Mouse (Mus musculus): ENCODE results near the gene Hdac5. TPM values are rescaled to one million over a fixed set of nuclear protein-coding genes. Genes with fewer than 3 reads are reported as not detected.

Hdac5 gene
- polyA plus RNA-seq, 1 experiment = 237 TPM

- H3K4me1 ChIP-seq (ENCODE audit: control insufficient read depth, insufficient read depth, low read length) = peaks cover 3% of the 10 kb centered on the region; the same call in 1 of the 2 replicates
- no peak overlapping the region for H3K4me3 ChIP-seq (ENCODE audit: insufficient read depth, low read length)
- H3K27ac ChIP-seq (ENCODE audit: insufficient read depth, low read length) = no peak overlapping the region
- no peak for TF ChIP-seq POLR2A (IDR thresholded peaks at IDR 0.05; ENCODE audit: extremely low read depth, insufficient read depth, low read length)
- no peak for TF ChIP-seq CTCF (IDR thresholded peaks at IDR 0.05; ENCODE audit: extremely low read depth, insufficient read depth, low read length)
Observed at GRCm38 (mm10) chr11:102193657-102194440, 36.1 kb downstream of the Hdac5 start.

GRCm38 (mm10) chr11:102190848-102191247, 39.1 kb downstream of the Hdac5 start:
- H3K4me1 ChIP-seq (ENCODE audit: control insufficient read depth, insufficient read depth, low read length) = peaks cover 3% of the 10 kb centered on the region; the same call in 1 of the 2 replicates
- H3K27ac ChIP-seq (ENCODE audit: insufficient read depth, low read length) = no peak overlapping the region
- TF ChIP-seq POLR2A (IDR thresholded peaks at IDR 0.05; ENCODE audit: extremely low read depth, insufficient read depth, low read length) (no peak), CTCF (IDR thresholded peaks at IDR 0.05; ENCODE audit: extremely low read depth, insufficient read depth, low read length) (no peak)
- no peak overlapping the region for H3K4me3 ChIP-seq (ENCODE audit: insufficient read depth, low read length)

GRCm38 (mm10) chr11:102189461-102190436, 40.2 kb downstream of the Hdac5 start, which contains the start of gene G6pc3:
Gene G6pc3, plus strand, starts transcription at chr11:102189620.
- H3K4me1 ChIP-seq (ENCODE audit: control insufficient read depth, insufficient read depth, low read length) = peaks cover 3% of the 10 kb centered on the region; the same call in 1 of the 2 replicates
- TF ChIP-seq POLR2A (IDR thresholded peaks at IDR 0.05; ENCODE audit: extremely low read depth, insufficient read depth, low read length) = peak; percentile 71; the same call in 1 of the 2 replicates
- TF ChIP-seq CTCF (IDR thresholded peaks at IDR 0.05; ENCODE audit: extremely low read depth, insufficient read depth, low read length) = no peak
- H3K27ac ChIP-seq (ENCODE audit: insufficient read depth, low read length) = no peak within 1 kb of the TSS
- H3K4me3 ChIP-seq (ENCODE audit: insufficient read depth, low read length) = peak within 1 kb of the TSS; percentile 56

GRCm38 (mm10) chr11:102188980-102189379, 41.0 kb downstream of the Hdac5 start:
- peak overlapping the region; percentile 56 for H3K4me3 ChIP-seq (ENCODE audit: insufficient read depth, low read length)
- no peak for TF ChIP-seq CTCF (IDR thresholded peaks at IDR 0.05; ENCODE audit: extremely low read depth, insufficient read depth, low read length)
- TF ChIP-seq POLR2A (IDR thresholded peaks at IDR 0.05; ENCODE audit: extremely low read depth, insufficient read depth, low read length) = no peak
- H3K4me1 ChIP-seq (ENCODE audit: control insufficient read depth, insufficient read depth, low read length) = peaks cover 3% of the 10 kb centered on the region; the same call in 1 of the 2 replicates
- no peak overlapping the region for H3K27ac ChIP-seq (ENCODE audit: insufficient read depth, low read length)

GRCm38 (mm10) chr11:102186235-102186634, 43.7 kb downstream of the Hdac5 start:
- no peak overlapping the region for H3K4me3 ChIP-seq (ENCODE audit: insufficient read depth, low read length)
- H3K4me1 ChIP-seq (ENCODE audit: control insufficient read depth, insufficient read depth, low read length) = peaks cover 3% of the 10 kb centered on the region; the same call in 1 of the 2 replicates
- H3K27ac ChIP-seq (ENCODE audit: insufficient read depth, low read length) = no peak overlapping the region
- no peak for TF ChIP-seq POLR2A (IDR thresholded peaks at IDR 0.05; ENCODE audit: extremely low read depth, insufficient read depth, low read length)
- no peak for TF ChIP-seq CTCF (IDR thresholded peaks at IDR 0.05; ENCODE audit: extremely low read depth, insufficient read depth, low read length)

- TF ChIP-seq POLR2A (IDR thresholded peaks at IDR 0.05; ENCODE audit: extremely low read depth, insufficient read depth, low read length) = no peak
- TF ChIP-seq CTCF (IDR thresholded peaks at IDR 0.05; ENCODE audit: extremely low read depth, insufficient read depth, low read length) = no peak
- Histone ChIP-seq H3K4me3 (ENCODE audit: insufficient read depth, low read length) (peak overlapping the region; percentile 91; the same call in 1 of the 2 replicates), H3K27ac (ENCODE audit: insufficient read depth, low read length) (no peak overlapping the region), H3K4me1 (ENCODE audit: control insufficient read depth, insufficient read depth, low read length) (peaks cover 1% of the 10 kb centered on the region; the same call in 1 of the 2 replicates)
Observed at GRCm38 (mm10) chr11:102185677-102186076, 44.3 kb downstream of the Hdac5 start.

- Histone ChIP-seq H3K27ac (ENCODE audit: insufficient read depth, low read length) (peak within 1 kb of the TSS; percentile 98), H3K4me1 (ENCODE audit: control insufficient read depth, insufficient read depth, low read length) (no peaks in the 10 kb centered on the region; the same call in 1 of the 2 replicates), H3K4me3 (ENCODE audit: insufficient read depth, low read length) (peak within 1 kb of the TSS; percentile 91)
- TF ChIP-seq CTCF (IDR thresholded peaks at IDR 0.05; ENCODE audit: extremely low read depth, insufficient read depth, low read length) = no peak
- peak; percentile 79 for TF ChIP-seq POLR2A (IDR thresholded peaks at IDR 0.05; ENCODE audit: extremely low read depth, insufficient read depth, low read length)
Observed at GRCm38 (mm10) chr11:102184646-102185495, 45.1 kb downstream of the Hdac5 start, which contains the start of gene Lsm12. Gene Lsm12, minus strand, starts transcription at chr11:102185296.

- Histone ChIP-seq H3K4me3 (ENCODE audit: insufficient read depth, low read length) (peak overlapping the region; percentile 91), H3K27ac (ENCODE audit: insufficient read depth, low read length) (no peak overlapping the region), H3K4me1 (ENCODE audit: control insufficient read depth, insufficient read depth, low read length) (no peaks in the 10 kb centered on the region; the same call in 1 of the 2 replicates)
- TF ChIP-seq CTCF (IDR thresholded peaks at IDR 0.05; ENCODE audit: extremely low read depth, insufficient read depth, low read length) (no peak), POLR2A (IDR thresholded peaks at IDR 0.05; ENCODE audit: extremely low read depth, insufficient read depth, low read length) (no peak)
Observed at GRCm38 (mm10) chr11:102184253-102184645, 45.7 kb downstream of the Hdac5 start.
